Mouse (Mus musculus): ENCODE measurements around the gene Ptgis.

DNA sequence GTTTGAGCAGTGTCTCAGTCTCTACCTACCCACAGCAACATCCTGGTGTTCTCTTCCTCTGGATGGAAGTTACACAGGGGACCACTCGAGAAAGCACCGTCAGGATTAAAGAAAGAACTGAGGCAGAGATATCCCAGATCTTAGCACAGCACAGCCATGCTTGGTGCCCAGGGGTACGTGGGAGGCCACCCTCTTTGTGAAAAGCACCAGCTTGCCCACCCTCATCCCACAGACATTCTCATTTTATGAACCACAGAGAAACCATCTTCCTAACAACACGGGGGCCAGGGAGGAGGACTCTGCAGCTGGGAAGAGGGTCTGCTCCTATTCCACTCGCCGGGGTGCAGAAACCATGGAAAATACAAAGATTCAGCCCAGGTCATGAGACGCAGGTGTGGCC lies 90.3 kb downstream of the Ptgis start:
- TF ChIP-seq POLR2A (IDR thresholded peaks at IDR 0.05; ENCODE audit: extremely low read depth, insufficient read depth, low read length) (no peak), CTCF (IDR thresholded peaks at IDR 0.05; ENCODE audit: low read depth, low read length) (no peak)
